ENCODE assay signal across 21 mouse cellular contexts in the genomic region with DNA sequence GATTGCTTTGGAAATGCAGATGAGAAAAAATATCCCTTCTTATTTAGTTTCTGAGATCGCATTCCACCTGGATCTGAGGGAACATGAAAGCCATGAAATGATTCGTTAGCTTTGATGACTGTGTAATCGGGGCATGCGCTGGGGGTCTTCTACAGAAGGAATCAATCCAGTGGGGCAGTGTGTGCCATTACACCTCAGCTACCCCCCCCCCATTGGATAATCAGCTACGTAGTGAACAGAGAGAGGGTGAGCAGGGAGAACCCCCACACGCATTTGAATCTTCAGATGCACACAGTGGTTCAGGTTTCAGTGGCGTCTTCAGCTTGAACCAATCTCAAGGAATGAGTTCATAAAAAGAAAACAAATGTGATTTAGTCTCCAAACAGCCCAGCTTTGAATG.
A peak's percentile ranks its signal among the peaks of the same experiment; 100 is the strongest.
DNase-seq lines count a peak whose midpoint lies in the region; ATAC-seq and TF ChIP-seq lines count a peak whose summit lies in the region.
"Had no signal": no experiment of that assay in that cellular context is flagged by ENCODE, and none has a peak within 500 bp of the region (broad histone marks: within the 10 kb centered on the region; RNA-seq: fewer than 3 reads in every experiment).

No protein-coding gene starts in this region.

- TF ChIP-seq POLR2A in limb, embryonic 14.5 days (IDR thresholded peaks at IDR 0.05; ENCODE audit: borderline replicate concordance, extremely low read depth, insufficient read depth, insufficient read length) = no peak

- H3K9me3 ChIP-seq in forebrain, embryonic 11.5 days (ENCODE audit: control insufficient read depth, low read length) = no peaks in the 10 kb centered on the region
- no peaks in the 10 kb centered on the region for H3K9me3 ChIP-seq in forebrain, embryonic 16.5 days (ENCODE audit: control insufficient read depth, low read length)
- no peaks in the 10 kb centered on the region for H3K9me3 ChIP-seq in limb, embryonic 14.5 days (ENCODE audit: control insufficient read depth, low read length)
- no peaks in the 10 kb centered on the region for H3K9me3 ChIP-seq in limb, embryonic 10.5 days (replicated peaks)
- H3K9me3 ChIP-seq in embryonic facial prominence, embryonic 12.5 days = no peaks in the 10 kb centered on the region
- no peaks in the 10 kb centered on the region for H3K9me3 ChIP-seq in forebrain, postnatal 0 days (ENCODE audit: low read length)
- H3K9me3 ChIP-seq: heart, embryonic 12.5 days; hindbrain, embryonic 10.5 days had no signal

- no peak overlapping the region for H3K4me3 ChIP-seq in forebrain, embryonic 11.5 days (ENCODE audit: low read depth, low read length)
- H3K4me3 ChIP-seq in forebrain, embryonic 16.5 days (replicated peaks; ENCODE audit: low read length) = no peak overlapping the region
- H3K4me3 ChIP-seq in limb, embryonic 14.5 days (replicated peaks; ENCODE audit: low read length) = no peak overlapping the region
- no peak overlapping the region for H3K4me3 ChIP-seq in limb, embryonic 10.5 days
- H3K4me3 ChIP-seq in embryonic facial prominence, embryonic 12.5 days = no peak overlapping the region
- H3K4me3 ChIP-seq in forebrain, postnatal 0 days (ENCODE audit: low read depth, low read length) = no peak overlapping the region
- H3K4me3 ChIP-seq: heart, embryonic 12.5 days; hindbrain, embryonic 10.5 days had no signal

- DNase-seq in forebrain, embryonic 11.5 days (ENCODE audit: low spot score) = no peak
- DNase-seq in limb, embryonic 14.5 days (ENCODE audit: low spot score) = no peak
- no peak for DNase-seq in limb, embryonic 10.5 days (ENCODE audit: low spot score)
- no peak for DNase-seq in forebrain, postnatal 0 days
- DNase-seq in spleen, postnatal 14 days (ENCODE audit: low spot score in 2 of 2) = no peak
- DNase-seq in cerebellum, postnatal 25 days = no peak
- DNase-seq: adrenal gland, postnatal 10 days; cerebellum, adult 8-10 months; gastrocnemius, postnatal 14 days; heart, adult 18-20 months; heart, postnatal 10 days; kidney, adult 11 months; kidney, postnatal 10 days; liver, postnatal 0 days had no signal

- no peak overlapping the region for H3K27ac ChIP-seq in forebrain, embryonic 11.5 days (ENCODE audit: low read depth, low read length)
- no peak overlapping the region for H3K27ac ChIP-seq in forebrain, embryonic 16.5 days (ENCODE audit: low read length)
- H3K27ac ChIP-seq in limb, embryonic 14.5 days (replicated peaks; ENCODE audit: low read depth, low read length) = 0 out of 2 replicates have a peak overlapping the region, but pooled peaks have one; percentile 6
- H3K27ac ChIP-seq in limb, embryonic 10.5 days = no peak overlapping the region
- 0 out of 2 replicates have a peak overlapping the region, but pooled peaks have one; percentile 17 for H3K27ac ChIP-seq in embryonic facial prominence, embryonic 12.5 days
- H3K27ac ChIP-seq in forebrain, postnatal 0 days (ENCODE audit: low read depth, low read length) = no peak overlapping the region
- H3K27ac ChIP-seq: hindbrain, embryonic 10.5 days; macrophage had no signal

- 0 out of 2 replicates have a peak, but pooled peaks have one; percentile 30 for ATAC-seq in forebrain, embryonic 11.5 days (replicated peaks; ENCODE audit: low FRiP score)
- ATAC-seq in forebrain, embryonic 16.5 days = no peak
- ATAC-seq in limb, embryonic 14.5 days (ENCODE audit: low FRiP score, low read depth) = no peak
- no peak for ATAC-seq in embryonic facial prominence, embryonic 12.5 days (ENCODE audit: insufficient number of reproducible peaks, insufficient read depth, low FRiP score, low TSS enrichment)
- 0 out of 2 replicates have a peak, but pooled peaks have one; percentile 16 for ATAC-seq in forebrain, postnatal 0 days
- ATAC-seq: liver, postnatal 0 days; lung, postnatal 0 days had no signal

- H3K27me3 ChIP-seq in forebrain, embryonic 11.5 days (ENCODE audit: control insufficient read depth, insufficient read depth, low read length) = no peaks in the 10 kb centered on the region
- no peaks in the 10 kb centered on the region for H3K27me3 ChIP-seq in forebrain, embryonic 16.5 days (replicated peaks; ENCODE audit: control insufficient read depth, insufficient read depth, low read length)
- H3K27me3 ChIP-seq in limb, embryonic 14.5 days (ENCODE audit: control insufficient read depth, insufficient read depth, low read length) = no peaks in the 10 kb centered on the region
- no peaks in the 10 kb centered on the region for H3K27me3 ChIP-seq in limb, embryonic 10.5 days (ENCODE audit: low read depth, poor library complexity, severe bottlenecking)
- no peaks in the 10 kb centered on the region for H3K27me3 ChIP-seq in embryonic facial prominence, embryonic 12.5 days
- H3K27me3 ChIP-seq in forebrain, postnatal 0 days (ENCODE audit: insufficient read depth, low read length) = no peaks in the 10 kb centered on the region
- H3K27me3 ChIP-seq: heart, embryonic 12.5 days had no signal

- H3K4me2 ChIP-seq in forebrain, embryonic 11.5 days (ENCODE audit: low read depth, low read length, severe bottlenecking) = no peak overlapping the region
- no peak overlapping the region for H3K4me2 ChIP-seq in forebrain, embryonic 16.5 days (ENCODE audit: low read length)
- no peak overlapping the region for H3K4me2 ChIP-seq in limb, embryonic 14.5 days (replicated peaks; ENCODE audit: low read depth, low read length, severe bottlenecking)
- H3K4me2 ChIP-seq in embryonic facial prominence, embryonic 12.5 days (replicated peaks) = no peak overlapping the region
- H3K4me2 ChIP-seq in forebrain, postnatal 0 days (ENCODE audit: low read depth) = no peak overlapping the region
- H3K4me2 ChIP-seq: heart, embryonic 12.5 days; liver, embryonic 11.5 days had no signal

- H3K9ac ChIP-seq in forebrain, embryonic 11.5 days (ENCODE audit: low read length) = no peak overlapping the region
- H3K9ac ChIP-seq in forebrain, embryonic 16.5 days (replicated peaks; ENCODE audit: low read depth, low read length) = no peak overlapping the region
- no peak overlapping the region for H3K9ac ChIP-seq in limb, embryonic 14.5 days (ENCODE audit: low read depth, low read length, severe bottlenecking)
- no peak overlapping the region for H3K9ac ChIP-seq in embryonic facial prominence, embryonic 12.5 days
- H3K9ac ChIP-seq in forebrain, postnatal 0 days = no peak overlapping the region
- H3K9ac ChIP-seq: heart, embryonic 12.5 days; liver, postnatal 0 days had no signal

- no peaks in the 10 kb centered on the region for H3K4me1 ChIP-seq in forebrain, embryonic 11.5 days (replicated peaks; ENCODE audit: control insufficient read depth, insufficient read depth, low read length)
- H3K4me1 ChIP-seq in forebrain, embryonic 16.5 days (replicated peaks; ENCODE audit: control insufficient read depth, insufficient read depth, low read length) = no peaks in the 10 kb centered on the region; the same call in none of the 2 replicates
- peaks cover 7% of the 10 kb centered on the region for H3K4me1 ChIP-seq in limb, embryonic 14.5 days (ENCODE audit: control insufficient read depth, insufficient read depth, low read length)
- peaks cover 8% of the 10 kb centered on the region for H3K4me1 ChIP-seq in limb, embryonic 10.5 days
- H3K4me1 ChIP-seq in embryonic facial prominence, embryonic 12.5 days = peaks cover 16% of the 10 kb centered on the region
- H3K4me1 ChIP-seq in forebrain, postnatal 0 days (ENCODE audit: insufficient read depth) = no peaks in the 10 kb centered on the region

- H3K36me3 ChIP-seq in forebrain, embryonic 11.5 days (ENCODE audit: control insufficient read depth, insufficient read depth, low read length) = no peaks in the 10 kb centered on the region; the same call in 1 of the 2 replicates
- H3K36me3 ChIP-seq in forebrain, embryonic 16.5 days (ENCODE audit: control insufficient read depth, insufficient read depth) = no peaks in the 10 kb centered on the region
- peaks cover 17% of the 10 kb centered on the region for H3K36me3 ChIP-seq in limb, embryonic 14.5 days (ENCODE audit: control insufficient read depth, insufficient read depth, low read length)
- peaks cover 74% of the 10 kb centered on the region for H3K36me3 ChIP-seq in limb, embryonic 10.5 days
- H3K36me3 ChIP-seq in embryonic facial prominence, embryonic 12.5 days = peaks cover 29% of the 10 kb centered on the region
- no peaks in the 10 kb centered on the region for H3K36me3 ChIP-seq in forebrain, postnatal 0 days (ENCODE audit: insufficient read depth)
- H3K36me3 ChIP-seq: heart, embryonic 12.5 days had no signal

- TF ChIP-seq CTCF in forebrain, postnatal 0 days (IDR thresholded peaks at IDR 0.05; ENCODE audit: low read depth) = no peak

- 61% methylated on average over 7 of the region's 7 CpGs for WGBS in forebrain, embryonic 11.5 days
- 41% methylated on average over 7 of the region's 7 CpGs for WGBS in forebrain, embryonic 16.5 days
- 63% methylated on average over 7 of the region's 7 CpGs for WGBS in limb, embryonic 14.5 days
- WGBS in limb, embryonic 10.5 days = 83% methylated on average over 7 of the region's 7 CpGs
- 45% methylated on average over 7 of the region's 7 CpGs for WGBS in embryonic facial prominence, embryonic 12.5 days
- 42% methylated on average over 7 of the region's 7 CpGs for WGBS in forebrain, postnatal 0 days

Comparison
In these comparisons a context has a peak if more than half of its experiments do, and no peak if none do; other contexts are left out.
1. ATAC-seq: peak in forebrain, embryonic 11.5 days (single experiment) and forebrain, postnatal 0 days (single experiment); none in forebrain, embryonic 16.5 days (single experiment), limb, embryonic 14.5 days (single experiment) and embryonic facial prominence, embryonic 12.5 days (single experiment).
2. H3K27ac ChIP-seq: peak in limb, embryonic 14.5 days (single experiment) and embryonic facial prominence, embryonic 12.5 days (single experiment); none in forebrain, embryonic 11.5 days (single experiment), forebrain, embryonic 16.5 days (single experiment), limb, embryonic 10.5 days (single experiment) and forebrain, postnatal 0 days (single experiment).